Mouse (Mus musculus) right cerebral cortex, postnatal 10 days (tissue): ENCODE data around the gene Avpr1a.

ENCODE experiments used
- DNase-seq, 2 experiments: peaks; one replicate each; pipeline ENCODE4 v3.0.0; 2021; ENCODE audit warnings: low spot score in 2 of 2

The Avpr1a gene

GRCm38 (mm10) chr10:122447861-122448716 is at the start of gene Avpr1a:
Gene Avpr1a (plus strand): TSS chr10:122448499.
- no peak for DNase-seq

GRCm38 (mm10) chr10:122402270-122402669 is 46.0 kb upstream of the Avpr1a start:
- no peak for DNase-seq

GRCm38 (mm10) chr10:122406333-122406732 is 42.0 kb upstream of the Avpr1a start:
- DNase-seq: no peak

- DNase-seq: peak in 1 of 2 experiments; percentile 66
Measured at GRCm38 (mm10) chr10:122408697-122409409, 39.4 kb upstream of the Avpr1a start.

- DNase-seq: no peak
Measured at GRCm38 (mm10) chr10:122410791-122411190, 37.5 kb upstream of the Avpr1a start.

GRCm38 (mm10) chr10:122432690-122433089 is 15.6 kb upstream of the Avpr1a start:
- DNase-seq: no peak

- DNase-seq: peak; percentile 62 to 87
Measured at GRCm38 (mm10) chr10:122447275-122447674, 1.0 kb upstream of the Avpr1a start.

- peak; percentile 38 to 55 for DNase-seq
Measured at GRCm38 (mm10) chr10:122448717-122449611, 665 bp downstream of the Avpr1a start.

GRCm38 (mm10) chr10:122449856-122450255 is 1.6 kb downstream of the Avpr1a start:
- DNase-seq: no peak

GRCm38 (mm10) chr10:122453466-122453865 is 5.2 kb downstream of the Avpr1a start:
- DNase-seq: no peak

- DNase-seq: no peak
Measured at GRCm38 (mm10) chr10:122455793-122456192, 7.5 kb downstream of the Avpr1a start.

- no peak for DNase-seq
Measured at GRCm38 (mm10) chr10:122476846-122477245, 28.5 kb downstream of the Avpr1a start.

- no peak for DNase-seq
Measured at GRCm38 (mm10) chr10:122498551-122498950, 50.3 kb downstream of the Avpr1a start.

- no peak for DNase-seq
Measured at GRCm38 (mm10) chr10:122499306-122499705, 51.0 kb downstream of the Avpr1a start.
